Mouse (Mus musculus): ENCODE data around the gene Tas1r1. TPM values are rescaled to one million over a fixed set of nuclear protein-coding genes. Genes with fewer than 3 reads are reported as not detected.

Tas1r1 gene
- polyA plus RNA-seq, 1 experiment from 2014 or later = 0.67 TPM

DNA sequence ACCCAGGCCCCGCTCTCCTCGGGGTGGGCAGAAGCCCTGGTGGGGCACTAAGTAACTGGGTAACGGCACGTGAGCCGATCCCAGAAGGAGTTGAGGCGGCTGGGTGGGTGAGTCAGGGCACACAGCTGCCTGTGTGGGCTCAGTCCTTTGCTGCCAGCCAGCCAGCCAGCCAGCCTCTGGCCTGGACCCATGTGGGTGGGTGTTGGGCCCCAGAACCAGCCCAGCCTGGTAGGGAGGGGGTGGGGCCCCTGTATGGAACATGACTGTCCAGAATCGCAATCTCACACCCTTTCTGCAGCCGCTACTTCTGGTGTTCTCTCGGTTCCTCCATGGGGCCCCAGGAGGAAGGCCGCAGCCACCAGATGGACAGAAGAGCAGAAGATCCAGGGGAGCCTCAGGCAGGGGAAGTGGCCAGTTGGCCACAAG, 39.8 kb upstream of the Tas1r1 start:
- H3K9ac ChIP-seq (ENCODE audit: low read length) = no peak overlapping the region
- no peaks in the 10 kb centered on the region for H3K9me3 ChIP-seq (ENCODE audit: control insufficient read depth, low read length)
- no peaks in the 10 kb centered on the region for H3K4me1 ChIP-seq (replicated peaks; ENCODE audit: control insufficient read depth, insufficient read depth, low read length)
- 96% methylated on average over 10 of the region's 10 CpGs for WGBS
- no peak overlapping the region for H3K4me2 ChIP-seq (ENCODE audit: low read depth, low read length, severe bottlenecking)
- no peaks in the 10 kb centered on the region for H3K36me3 ChIP-seq (ENCODE audit: control insufficient read depth, insufficient read depth, low read length)
- no peak for ATAC-seq (replicated peaks; ENCODE audit: low FRiP score)
- no peaks in the 10 kb centered on the region for H3K27me3 ChIP-seq (ENCODE audit: control insufficient read depth, insufficient read depth, low read length)
- no peak for DNase-seq (ENCODE audit: low spot score)
- no peak overlapping the region for H3K4me3 ChIP-seq (ENCODE audit: low read depth, low read length)
- no peak overlapping the region for H3K27ac ChIP-seq (ENCODE audit: low read depth, low read length)

DNA sequence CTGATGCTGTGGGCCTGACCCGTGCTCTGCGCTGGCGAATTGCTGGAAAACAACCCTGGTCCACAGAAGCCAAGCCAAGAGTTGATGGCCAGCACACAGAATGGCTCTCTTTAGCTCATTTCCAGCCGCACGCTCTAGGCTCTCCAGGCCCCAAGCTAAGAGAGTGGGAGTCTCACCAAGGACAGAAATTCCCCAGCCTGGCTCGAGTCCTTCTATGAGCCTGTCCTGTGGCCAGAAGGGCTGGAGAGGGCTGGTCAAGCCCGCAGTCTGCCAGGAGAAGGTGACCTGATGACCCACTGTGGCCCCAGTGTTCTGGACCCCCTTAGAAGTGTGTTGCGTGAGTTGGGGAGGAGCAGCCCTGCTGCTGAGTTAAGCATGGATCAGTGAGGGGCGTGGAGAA, 38.8 kb upstream of the Tas1r1 start:
- WGBS = 90% methylated on average over 9 of the region's 9 CpGs
- H3K27me3 ChIP-seq (ENCODE audit: control insufficient read depth, insufficient read depth, low read length) = no peaks in the 10 kb centered on the region
- DNase-seq (ENCODE audit: low spot score) (no peak), ATAC-seq (replicated peaks; ENCODE audit: low FRiP score) (no peak)
- no peaks in the 10 kb centered on the region for H3K36me3 ChIP-seq (ENCODE audit: control insufficient read depth, insufficient read depth, low read length)
- H3K4me1 ChIP-seq (replicated peaks; ENCODE audit: control insufficient read depth, insufficient read depth, low read length) = no peaks in the 10 kb centered on the region
- no peak overlapping the region for H3K4me3 ChIP-seq (ENCODE audit: low read depth, low read length)
- no peaks in the 10 kb centered on the region for H3K9me3 ChIP-seq (ENCODE audit: control insufficient read depth, low read length)
- no peak overlapping the region for H3K27ac ChIP-seq (ENCODE audit: low read depth, low read length)
- H3K9ac ChIP-seq (ENCODE audit: low read length) = no peak overlapping the region
- H3K4me2 ChIP-seq (ENCODE audit: low read depth, low read length, severe bottlenecking) = no peak overlapping the region

GRCm38 (mm10) chr4:152074548-152074947, 36.2 kb upstream of the Tas1r1 start:
- DNase-seq (ENCODE audit: low spot score) (no peak), ATAC-seq (replicated peaks; ENCODE audit: low FRiP score) (no peak)
- no peaks in the 10 kb centered on the region for H3K9me3 ChIP-seq (ENCODE audit: control insufficient read depth, low read length)
- H3K36me3 ChIP-seq (ENCODE audit: control insufficient read depth, insufficient read depth, low read length) = no peaks in the 10 kb centered on the region
- no peaks in the 10 kb centered on the region for H3K4me1 ChIP-seq (replicated peaks; ENCODE audit: control insufficient read depth, insufficient read depth, low read length)
- no peak overlapping the region for H3K9ac ChIP-seq (ENCODE audit: low read length)
- no peaks in the 10 kb centered on the region for H3K27me3 ChIP-seq (ENCODE audit: control insufficient read depth, insufficient read depth, low read length)
- H3K4me2 ChIP-seq (ENCODE audit: low read depth, low read length, severe bottlenecking) = no peak overlapping the region
- no peak overlapping the region for H3K4me3 ChIP-seq (ENCODE audit: low read depth, low read length)
- 82% methylated on average over 9 of the region's 9 CpGs for WGBS
- H3K27ac ChIP-seq (ENCODE audit: low read depth, low read length) = no peak overlapping the region

DNA sequence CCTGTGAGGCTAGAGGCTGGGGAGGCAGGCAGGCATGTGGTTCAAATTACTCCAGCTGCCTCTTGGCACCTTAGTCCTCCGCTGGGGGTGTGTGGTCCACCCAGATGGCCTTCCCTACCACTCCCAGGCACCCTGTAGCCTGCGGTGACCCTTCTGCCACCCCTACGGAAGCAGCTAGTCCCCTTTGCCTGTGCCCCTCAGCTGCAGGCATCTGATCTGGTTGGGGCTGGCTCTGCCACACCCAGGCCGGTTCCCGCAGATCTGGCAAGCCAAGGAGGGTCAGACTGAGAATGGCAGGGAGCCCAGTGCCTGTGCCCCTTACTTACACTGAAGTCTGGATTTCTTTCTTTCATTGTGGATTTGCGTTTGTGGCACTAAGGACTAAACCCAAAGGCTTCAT, 35.3 kb upstream of the Tas1r1 start:
- no peak overlapping the region for H3K4me3 ChIP-seq (ENCODE audit: low read depth, low read length)
- 86% methylated on average over 6 of the region's 6 CpGs for WGBS

DNA sequence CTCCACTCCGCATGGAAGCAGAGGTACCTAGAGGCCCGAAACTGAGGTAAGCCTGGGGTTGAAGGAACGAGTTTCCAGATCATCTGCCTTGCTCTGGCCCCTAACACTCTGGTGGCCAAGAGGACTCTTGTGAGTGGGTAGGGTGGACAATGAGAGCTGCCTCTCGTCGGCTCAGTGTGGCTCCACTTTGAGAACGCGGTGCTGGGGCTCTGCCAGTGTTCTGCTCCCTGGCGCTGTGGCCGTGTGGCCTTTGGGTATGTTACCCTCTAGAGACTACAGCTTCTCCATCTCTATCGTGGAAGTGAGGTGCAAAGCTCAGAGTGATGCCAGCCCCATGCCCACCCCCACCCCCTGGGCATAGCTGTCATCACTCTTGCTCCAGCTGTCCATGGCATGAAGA, 34.3 kb upstream of the Tas1r1 start:
- Histone ChIP-seq H3K27ac (ENCODE audit: low read depth, low read length) (no peak overlapping the region), H3K36me3 (ENCODE audit: control insufficient read depth, insufficient read depth, low read length) (no peaks in the 10 kb centered on the region), H3K9me3 (ENCODE audit: control insufficient read depth, low read length) (no peaks in the 10 kb centered on the region), H3K4me1 (replicated peaks; ENCODE audit: control insufficient read depth, insufficient read depth, low read length) (no peaks in the 10 kb centered on the region), H3K4me3 (ENCODE audit: low read depth, low read length) (no peak overlapping the region), H3K9ac (ENCODE audit: low read length) (no peak overlapping the region), H3K27me3 (ENCODE audit: control insufficient read depth, insufficient read depth, low read length) (no peaks in the 10 kb centered on the region), H3K4me2 (ENCODE audit: low read depth, low read length, severe bottlenecking) (no peak overlapping the region)
- no peak for ATAC-seq (replicated peaks; ENCODE audit: low FRiP score)
- 74% methylated on average over 10 of the region's 10 CpGs for WGBS
- no peak for DNase-seq (ENCODE audit: low spot score)

More for the DNA sequence above, 35.3 kb upstream of the Tas1r1 start:
- no peak for ATAC-seq (replicated peaks; ENCODE audit: low FRiP score)
- Histone ChIP-seq H3K36me3 (ENCODE audit: control insufficient read depth, insufficient read depth, low read length) (no peaks in the 10 kb centered on the region), H3K27me3 (ENCODE audit: control insufficient read depth, insufficient read depth, low read length) (no peaks in the 10 kb centered on the region), H3K4me2 (ENCODE audit: low read depth, low read length, severe bottlenecking) (no peak overlapping the region), H3K9ac (ENCODE audit: low read length) (no peak overlapping the region), H3K4me1 (replicated peaks; ENCODE audit: control insufficient read depth, insufficient read depth, low read length) (no peaks in the 10 kb centered on the region), H3K27ac (ENCODE audit: low read depth, low read length) (no peak overlapping the region), H3K9me3 (ENCODE audit: control insufficient read depth, low read length) (no peaks in the 10 kb centered on the region)
- no peak for DNase-seq (ENCODE audit: low spot score)

DNA sequence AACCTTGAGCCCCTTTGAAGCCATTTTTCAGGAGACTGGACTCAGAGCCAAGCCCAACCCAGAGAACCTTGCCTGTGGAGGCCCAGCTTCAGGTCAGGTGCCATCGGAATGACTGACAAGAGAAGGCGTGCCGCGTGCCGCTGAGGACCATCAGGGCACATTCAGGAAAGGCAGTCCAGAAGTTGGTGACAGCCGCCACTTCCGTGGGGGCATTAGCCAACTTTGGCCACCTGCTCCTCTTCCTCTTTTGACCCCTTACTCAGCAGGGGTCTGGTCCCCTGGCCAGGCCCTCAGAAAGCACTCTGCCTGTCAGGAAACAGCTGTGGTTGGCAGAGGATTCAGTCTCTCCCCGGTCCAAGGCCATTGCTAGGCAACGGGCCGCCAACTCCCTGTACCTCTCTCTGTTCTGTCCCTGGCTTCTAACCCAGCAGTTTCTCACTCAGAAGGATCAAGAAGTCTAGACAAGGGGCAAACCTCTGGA, 33.8 kb upstream of the Tas1r1 start, which contains the start of gene Plekhg5:
TSS of gene Plekhg5 (plus strand) at position 378 of the 481 bp plus-strand sequence.
- Histone ChIP-seq H3K4me3 (ENCODE audit: low read depth, low read length) (no peak within 1 kb of the TSS), H3K36me3 (ENCODE audit: control insufficient read depth, insufficient read depth, low read length) (no peaks in the 10 kb centered on the region), H3K4me1 (replicated peaks; ENCODE audit: control insufficient read depth, insufficient read depth, low read length) (no peaks in the 10 kb centered on the region), H3K9ac (ENCODE audit: low read length) (no peak within 1 kb of the TSS), H3K27me3 (ENCODE audit: control insufficient read depth, insufficient read depth, low read length) (no peaks in the 10 kb centered on the region), H3K4me2 (ENCODE audit: low read depth, low read length, severe bottlenecking) (no peak within 1 kb of the TSS), H3K9me3 (ENCODE audit: control insufficient read depth, low read length) (no peaks in the 10 kb centered on the region), H3K27ac (ENCODE audit: low read depth, low read length) (no peak within 1 kb of the TSS)
- no peak for DNase-seq (ENCODE audit: low spot score)
- WGBS = 72% methylated on average over 10 of the region's 10 CpGs
- no peak for ATAC-seq (replicated peaks; ENCODE audit: low FRiP score)

DNA sequence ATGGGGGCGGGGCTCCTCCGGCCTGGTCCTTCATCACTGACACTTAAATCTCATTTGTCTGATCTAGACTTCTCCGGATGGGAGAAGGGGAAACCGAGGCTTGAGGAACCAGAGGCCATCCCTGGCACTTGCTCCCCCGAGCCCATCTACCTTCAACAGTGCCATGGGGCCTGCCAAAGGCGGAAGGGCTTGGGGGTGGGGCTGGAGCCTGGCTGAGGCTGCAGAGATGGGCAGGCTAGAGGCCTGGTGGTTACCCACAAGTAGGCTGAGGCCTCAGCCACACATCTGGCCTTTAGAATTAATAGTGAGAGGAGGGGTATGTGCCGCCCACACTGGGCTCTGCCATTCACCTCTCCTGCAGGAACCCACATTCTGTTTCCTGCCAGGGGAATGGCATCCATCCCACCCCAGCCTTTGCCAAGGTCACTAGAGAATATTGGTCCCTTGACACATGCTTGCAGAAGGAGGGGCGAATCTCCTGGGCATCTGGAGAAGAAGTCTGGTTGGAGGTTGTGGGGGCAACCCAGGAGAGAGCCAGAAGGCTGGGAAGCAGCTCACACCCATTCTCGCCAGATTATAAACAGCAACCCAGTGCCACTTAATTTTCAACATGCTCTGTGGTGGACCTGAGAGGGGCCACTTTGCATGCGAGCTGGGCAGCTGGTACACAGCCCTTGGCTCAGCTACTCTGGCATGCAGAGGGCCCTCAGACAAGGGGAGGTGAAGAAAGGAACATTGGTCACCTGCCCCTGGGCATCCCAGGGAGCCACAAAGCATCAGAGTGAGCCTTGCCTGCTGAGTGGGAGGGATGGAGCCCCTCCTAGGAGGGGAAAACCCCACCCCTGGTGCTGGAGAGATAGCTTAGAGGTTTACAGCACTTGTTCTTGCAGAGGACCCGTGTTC, 32.4 kb upstream of the Tas1r1 start:
- Histone ChIP-seq H3K9me3 (ENCODE audit: control insufficient read depth, low read length) (no peaks in the 10 kb centered on the region), H3K36me3 (ENCODE audit: control insufficient read depth, insufficient read depth, low read length) (no peaks in the 10 kb centered on the region), H3K4me2 (ENCODE audit: low read depth, low read length, severe bottlenecking) (no peak overlapping the region), H3K27ac (ENCODE audit: low read depth, low read length) (no peak overlapping the region), H3K9ac (ENCODE audit: low read length) (no peak overlapping the region), H3K4me3 (ENCODE audit: low read depth, low read length) (no peak overlapping the region), H3K27me3 (ENCODE audit: control insufficient read depth, insufficient read depth, low read length) (no peaks in the 10 kb centered on the region), H3K4me1 (replicated peaks; ENCODE audit: control insufficient read depth, insufficient read depth, low read length) (no peaks in the 10 kb centered on the region)
- no peak for ATAC-seq (replicated peaks; ENCODE audit: low FRiP score)
- no peak for DNase-seq (ENCODE audit: low spot score)
- WGBS = 77% methylated on average over 11 of the region's 11 CpGs

- Histone ChIP-seq H3K4me2 (ENCODE audit: low read depth, low read length, severe bottlenecking) (no peak overlapping the region), H3K27me3 (ENCODE audit: control insufficient read depth, insufficient read depth, low read length) (no peaks in the 10 kb centered on the region), H3K4me3 (ENCODE audit: low read depth, low read length) (no peak overlapping the region), H3K36me3 (ENCODE audit: control insufficient read depth, insufficient read depth, low read length) (no peaks in the 10 kb centered on the region), H3K27ac (ENCODE audit: low read depth, low read length) (no peak overlapping the region), H3K9ac (ENCODE audit: low read length) (no peak overlapping the region), H3K4me1 (replicated peaks; ENCODE audit: control insufficient read depth, insufficient read depth, low read length) (no peaks in the 10 kb centered on the region), H3K9me3 (ENCODE audit: control insufficient read depth, low read length) (no peaks in the 10 kb centered on the region)
- DNase-seq (ENCODE audit: low spot score) (no peak), ATAC-seq (replicated peaks; ENCODE audit: low FRiP score) (no peak)
- 87% methylated on average over 3 of the region's 3 CpGs for WGBS
Measured at GRCm38 (mm10) chr4:152069245-152069644, 30.9 kb upstream of the Tas1r1 start.

All from forebrain, embryonic 11.5 days (tissue).